Mouse (Mus musculus) megakaryocyte-erythroid progenitor cell, adult 5-6 weeks (primary cell): ENCODE data around the gene Tbc1d24. TPM values are rescaled to one million over a fixed set of nuclear protein-coding genes. Genes with fewer than 3 reads are reported as not detected.

Experiments used
- ATAC-seq: replicated peaks from 2 replicates; pipeline ENCODE4 v1.8.0; 2016; ENCODE audit warnings: mild to moderate bottlenecking, inconsistent platforms; ENCODE audit not compliant: severe bottlenecking, poor library complexity, low FRiP score, low TSS enrichment
- total RNA-seq, 2 experiments: library from RNA; stranded (forward) in 1 of 2; stranded (reverse) in 1 of 2; fragments of 200-1000, 215-1000 nt in 1 of 2; fragments of >200 nt in 1 of 2; fragmentation: Nextera tagmentation in 1 of 2; gene quantifications; 2 replicates each; pipeline ENCODE4 v1.2.3; 2014 to 2017

The Tbc1d24 gene
- total RNA-seq, 2 experiments from 2014 or later: 6.0 to 45.2 TPM

GRCm38 (mm10) chr17:24193268-24193667, 12.1 kb downstream of the Tbc1d24 start:
- no peak for ATAC-seq

GRCm38 (mm10) chr17:24192848-24193247, 12.5 kb downstream of the Tbc1d24 start:
- ATAC-seq: no peak

- no peak for ATAC-seq
These were observed 13.9 kb downstream of the Tbc1d24 start for GRCm38 (mm10) chr17:24191481-24191880.

GRCm38 (mm10) chr17:24190934-24191333, 14.4 kb downstream of the Tbc1d24 start:
- ATAC-seq: no peak

GRCm38 (mm10) chr17:24174259-24174658, 31.1 kb downstream of the Tbc1d24 start:
- no peak for ATAC-seq

DNA sequence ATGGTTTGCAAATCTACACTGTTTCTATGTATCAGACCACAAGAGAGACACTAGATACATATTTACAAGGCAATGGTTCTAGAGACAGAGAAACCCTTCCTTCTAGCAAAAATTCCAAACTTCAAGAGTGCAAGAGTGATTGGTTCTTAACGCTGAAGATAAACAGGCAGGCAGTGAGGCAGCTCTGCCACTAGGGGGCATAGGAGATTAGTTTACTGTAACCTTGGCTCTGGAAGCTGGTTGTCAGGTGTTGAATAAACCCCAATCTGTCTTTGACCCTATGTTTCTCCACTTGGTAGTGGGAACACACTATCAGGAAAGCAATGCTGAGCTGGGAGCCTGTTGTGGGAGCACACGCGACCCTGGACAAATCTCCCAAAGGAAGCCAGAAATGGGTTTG, 31.9 kb downstream of the Tbc1d24 start:
- 0 out of 2 replicates have a peak, but pooled peaks have one; percentile 32 for ATAC-seq

GRCm38 (mm10) chr17:24171738-24172137, 33.6 kb downstream of the Tbc1d24 start:
- no peak for ATAC-seq

- no peak for ATAC-seq
These were observed 34.6 kb downstream of the Tbc1d24 start for GRCm38 (mm10) chr17:24170729-24171128.

DNA sequence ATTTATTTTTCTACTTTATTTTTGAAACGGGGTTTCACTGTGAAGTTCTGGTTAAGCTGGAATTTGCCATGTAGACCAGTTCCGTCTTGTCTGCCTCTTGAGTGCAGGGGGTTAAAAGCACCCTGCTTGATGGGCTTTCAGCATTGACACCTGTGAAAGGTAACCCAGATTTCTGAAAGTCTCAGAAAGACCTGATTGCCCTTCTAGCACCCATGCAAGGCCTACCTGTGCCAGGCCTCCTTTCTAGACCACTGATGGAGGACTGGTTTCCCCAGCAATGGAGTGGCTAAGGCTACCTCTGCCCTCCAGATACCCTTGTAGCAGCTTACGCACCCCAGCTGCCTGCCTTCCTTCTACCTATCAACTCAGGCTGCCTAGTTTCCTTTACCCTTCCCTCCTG, 35.2 kb downstream of the Tbc1d24 start:
- ATAC-seq: no peak

DNA sequence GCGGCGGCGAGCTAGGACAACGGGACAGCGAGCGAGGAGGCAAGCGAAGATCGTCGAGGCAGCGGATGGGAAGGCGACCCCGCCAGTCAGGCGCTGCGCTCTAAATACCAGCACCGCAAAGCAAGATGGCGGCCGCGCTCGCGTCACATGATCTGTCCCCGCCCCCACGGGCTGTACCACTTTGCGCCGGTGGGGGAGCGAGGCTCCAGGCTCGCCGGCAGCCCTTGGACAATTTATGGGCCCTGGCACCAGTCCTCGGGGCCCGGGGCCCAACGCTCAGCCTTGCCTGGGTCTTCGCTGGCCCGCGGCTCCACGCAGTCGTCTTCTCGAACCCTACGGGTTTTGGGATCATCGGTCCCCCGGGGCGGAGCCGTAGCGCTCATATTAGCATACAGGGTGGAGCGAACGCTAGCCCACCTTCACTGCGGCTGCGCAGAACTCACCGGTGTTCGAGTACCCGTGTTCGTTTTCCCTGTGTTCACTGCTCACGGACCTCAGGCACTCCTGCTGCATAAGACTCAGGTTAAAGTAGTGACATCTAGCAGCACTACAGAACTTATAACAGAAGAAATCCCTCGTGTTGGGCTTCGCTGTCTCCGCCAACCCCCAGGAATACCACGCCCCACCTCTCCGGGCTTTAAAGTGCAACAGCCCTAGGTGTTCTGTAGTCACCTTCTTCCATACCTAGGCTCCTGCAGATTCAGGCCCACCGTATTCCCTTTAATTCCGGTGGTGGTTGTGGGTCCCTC, 35.9 kb downstream of the Tbc1d24 start, which contains the start of gene Atp6v0c:
TSS of gene Atp6v0c (minus strand) at position 386 of the 749 bp plus-strand sequence.
- ATAC-seq: peak; percentile 77

- ATAC-seq: peak; percentile 60
These were observed 36.6 kb downstream of the Tbc1d24 start for GRCm38 (mm10) chr17:24168590-24169277.

- ATAC-seq: no peak
These were observed 37.4 kb downstream of the Tbc1d24 start for GRCm38 (mm10) chr17:24167891-24168505.

- no peak for ATAC-seq
These were observed 38.2 kb downstream of the Tbc1d24 start for GRCm38 (mm10) chr17:24167120-24167519.

GRCm38 (mm10) chr17:24164566-24165259, 40.6 kb downstream of the Tbc1d24 start:
- ATAC-seq: no peak

- peak; percentile 86 for ATAC-seq
These were observed 42.0 kb downstream of the Tbc1d24 start, which contains the start of gene Amdhd2 for GRCm38 (mm10) chr17:24163176-24163962. Gene Amdhd2, minus strand, starts transcription at chr17:24163766.

DNA sequence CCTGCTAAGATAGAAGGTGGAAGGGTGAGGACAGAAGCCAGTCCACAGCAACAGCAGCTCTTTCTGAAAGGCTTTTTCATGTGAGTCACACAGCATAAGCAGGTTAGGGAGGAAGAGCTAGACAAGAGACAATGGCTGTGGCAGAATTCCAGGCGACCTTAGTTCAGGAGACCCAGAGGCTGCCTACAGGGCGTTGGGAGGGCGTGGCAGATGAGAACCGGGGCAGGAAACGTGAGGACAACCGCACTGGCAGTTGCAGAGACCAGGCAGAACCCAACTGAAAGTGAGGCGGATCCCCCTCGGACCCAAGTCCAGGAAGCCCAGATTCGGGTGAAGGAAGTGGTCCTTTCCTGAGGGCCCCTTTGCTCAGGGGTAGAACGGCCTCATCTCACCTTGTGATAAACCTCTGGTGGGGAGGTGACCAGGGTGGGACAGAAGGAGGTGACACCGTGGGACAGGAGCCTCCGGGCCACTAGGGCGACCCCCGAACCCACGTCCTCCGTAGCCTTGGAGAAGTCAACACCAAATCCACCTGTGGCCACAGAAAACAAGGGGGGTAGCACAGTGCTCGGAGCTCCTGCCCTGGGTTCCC, 42.7 kb downstream of the Tbc1d24 start:
- ATAC-seq: 0 out of 2 replicates have a peak, but pooled peaks have one; percentile 14

DNA sequence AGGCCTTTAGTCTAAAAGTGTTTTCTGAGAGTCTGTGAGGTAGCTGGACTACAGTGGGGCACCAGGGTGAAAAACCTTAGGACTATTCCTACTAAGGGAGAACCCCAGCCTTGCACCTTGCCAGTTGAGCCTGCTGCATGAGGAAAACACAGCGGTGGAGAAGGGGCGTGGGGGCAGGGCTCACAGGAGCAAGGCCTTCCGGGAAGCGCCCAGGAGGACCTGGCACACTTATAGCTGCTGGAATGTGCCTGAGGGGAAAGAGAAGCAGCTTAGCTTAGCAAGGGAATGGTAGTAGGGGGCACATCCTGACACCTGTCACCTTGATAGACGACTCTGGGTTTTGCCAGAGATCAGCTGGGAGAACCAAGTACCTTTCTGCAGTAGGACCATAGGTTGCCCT, 43.9 kb downstream of the Tbc1d24 start:
- no peak for ATAC-seq

- ATAC-seq: no peak
These were observed 47.8 kb downstream of the Tbc1d24 start for GRCm38 (mm10) chr17:24157526-24157925.

GRCm38 (mm10) chr17:24157121-24157520, 48.2 kb downstream of the Tbc1d24 start:
- ATAC-seq: no peak
